Mouse (Mus musculus) subcutaneous adipose tissue, adult 2 months (tissue): ENCODE measurements around the gene Akain1. TPM values are rescaled to one million over a fixed set of nuclear protein-coding genes. Genes with fewer than 3 reads are reported as not detected.

Experiments used
- polyA plus RNA-seq: library from polyadenylated mRNA; depleted of rRNA; stranded (reverse); fragments of >200 nt; gene quantifications from 2 replicates; pipeline ENCODE4 v1.2.3, GENCODE M21; 2012; ENCODE audit warnings: low replicate concordance; rRNA removed

Gene Akain1
- 0.04 TPM in 1 of 2 replicates, not detected in the other for polyA plus RNA-seq

DNA sequence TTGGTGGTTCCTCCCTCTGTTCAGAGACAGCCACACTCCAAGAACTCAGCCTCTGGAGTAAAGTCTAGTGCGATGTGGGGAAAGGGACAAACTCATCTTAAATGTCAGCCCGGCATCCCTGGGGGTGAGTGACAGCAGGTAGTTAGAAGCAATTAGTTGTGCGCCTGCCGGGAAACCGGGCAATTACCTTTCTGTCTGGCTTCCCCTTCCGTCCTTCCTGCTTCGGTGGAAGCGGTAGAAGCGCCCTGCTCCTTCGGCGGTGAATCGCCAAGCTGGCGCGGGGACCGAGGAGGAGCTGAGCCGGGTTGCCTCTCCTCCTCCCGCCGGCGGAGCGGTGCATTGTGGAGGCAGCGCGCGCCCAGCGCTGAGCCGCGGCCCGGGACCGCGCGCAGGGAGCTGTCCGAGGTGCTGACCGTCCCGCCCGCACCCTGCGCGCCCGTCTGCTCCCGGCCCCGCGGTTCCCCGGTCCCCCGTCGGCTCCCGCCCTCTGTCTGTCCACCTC is at the start of gene Akain1:
Gene Akain1 (plus strand): TSS at position 337 of the 502 bp plus-strand sequence.

Other genes with a start within 250 kb of the Akain1 start
- 7.5 and 8.8 TPM in 2 replicates for gene Zbtb14, start 56.3 kb upstream of the Akain1 start, polyA plus RNA-seq